Mouse (Mus musculus) kidney, adult 9 months (tissue): Measurements from ENCODE around the gene Lsm2.
A peak's percentile ranks its signal among the peaks of the same experiment; 100 is the strongest.
"Not testable (repeated sequence)": the region's sequence is repeated elsewhere in the genome, so short reads cannot be mapped to it uniquely, and the experiment has no call there.

Experiments
- DNase-seq: peaks from one replicate; pipeline ENCODE4 v3.0.0; 2022

Lsm2 gene

GRCm38 (mm10) chr17:34995192-34995591 lies 13.5 kb downstream of the Lsm2 start:
- not testable (repeated sequence) for DNase-seq

- not testable (repeated sequence) for DNase-seq
Measured at GRCm38 (mm10) chr17:34995927-34996326, 14.3 kb downstream of the Lsm2 start.

- DNase-seq: no peak
Measured at GRCm38 (mm10) chr17:34996411-34997141, 14.9 kb downstream of the Lsm2 start.

DNA sequence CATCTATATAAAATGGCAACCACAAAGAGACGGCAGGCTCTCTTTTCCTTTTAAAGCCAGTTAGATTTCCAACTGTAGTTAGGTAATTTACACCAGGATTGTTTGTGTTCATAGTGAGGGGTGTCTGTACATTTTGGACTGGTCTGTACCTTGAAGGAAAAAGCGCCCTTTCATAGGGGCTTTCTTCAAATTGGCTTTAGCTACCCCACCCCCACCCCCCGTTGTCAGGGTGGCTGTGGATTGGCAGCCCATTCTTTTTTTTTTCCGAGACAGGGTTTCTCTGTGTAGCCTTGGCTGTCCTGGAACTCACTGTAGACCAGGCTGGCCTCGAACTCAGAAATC lies 15.5 kb downstream of the Lsm2 start:
- DNase-seq: no peak

GRCm38 (mm10) chr17:34998526-34999430 lies 17.1 kb downstream of the Lsm2 start:
- no peak for DNase-seq

DNA sequence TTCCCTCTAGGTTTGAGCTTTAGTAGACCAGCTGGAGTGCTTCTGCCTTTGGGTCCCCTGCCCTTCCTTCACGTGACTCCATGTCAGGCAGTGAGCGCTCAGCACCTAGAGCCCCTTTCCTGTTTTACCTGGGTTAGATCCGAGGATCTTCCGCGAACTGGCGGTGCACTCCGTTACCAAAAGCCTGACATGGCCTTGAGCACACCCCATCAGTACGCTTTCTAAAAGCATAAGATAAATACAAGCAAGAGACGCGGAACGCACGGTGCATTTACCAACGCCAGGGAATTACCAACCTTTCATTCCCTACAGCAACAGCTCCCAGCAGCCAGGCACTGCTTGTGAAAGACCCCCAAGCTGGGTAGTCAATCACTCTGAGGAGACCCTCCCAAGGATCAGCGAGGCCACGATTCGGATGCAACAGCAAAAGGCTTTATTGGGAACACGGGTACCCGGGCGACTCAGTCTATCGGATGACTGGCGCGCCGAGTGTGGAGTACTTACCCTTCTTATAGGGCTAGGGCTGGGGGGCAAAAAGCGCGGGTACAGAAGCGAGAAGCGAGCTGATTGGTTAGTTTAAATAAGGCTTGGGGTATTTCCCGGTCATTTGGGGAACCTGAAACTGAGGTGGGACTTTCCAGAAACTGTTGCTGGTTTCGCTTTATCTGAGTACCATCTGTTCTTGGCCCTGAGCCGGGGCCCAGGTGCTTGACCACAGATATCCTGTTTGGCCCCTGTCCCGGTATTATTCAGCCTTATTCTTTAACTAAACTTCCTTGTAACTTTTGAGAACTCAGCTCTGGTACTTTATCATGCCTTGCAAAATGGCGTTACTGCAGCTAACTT lies 18.4 kb downstream of the Lsm2 start:
- DNase-seq: not testable (repeated sequence)

DNA sequence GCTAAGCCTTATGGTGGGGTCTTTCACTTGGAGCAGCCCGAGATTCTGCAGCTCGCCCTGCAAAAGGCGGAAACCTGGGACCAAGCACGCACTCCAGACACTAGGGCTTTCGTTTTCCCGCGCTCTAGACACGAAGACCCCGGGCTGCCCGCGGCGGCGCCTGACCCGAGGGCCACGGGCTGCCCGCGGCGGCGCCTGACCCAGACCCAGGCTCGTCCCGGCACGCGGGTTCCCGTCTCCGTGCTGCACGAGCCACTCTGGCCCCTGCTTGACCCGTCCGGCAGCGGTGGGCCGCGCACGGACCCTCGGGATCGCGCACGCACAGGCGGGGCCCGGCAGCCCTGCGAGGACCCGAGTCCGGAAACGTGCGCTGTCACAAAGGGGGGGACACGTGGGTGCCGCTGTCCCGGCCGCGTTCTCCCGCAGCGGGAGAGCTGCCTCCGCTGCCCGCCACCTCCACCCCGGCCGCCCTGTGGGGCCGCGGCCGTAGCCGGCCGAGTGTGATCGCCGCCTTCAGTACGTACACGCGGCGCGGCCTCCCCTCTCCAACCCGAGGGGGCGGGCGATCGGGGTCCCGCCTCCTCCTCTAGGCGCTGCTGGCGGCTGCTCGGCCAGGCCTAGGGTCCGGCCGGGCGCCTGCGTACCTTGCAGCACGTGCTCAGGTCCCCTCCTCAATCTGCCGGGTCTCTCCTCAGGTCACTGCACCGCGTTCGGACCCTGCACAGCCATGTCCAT lies 19.2 kb downstream of the Lsm2 start, which contains the start of gene Vars:
Gene Vars (plus strand): TSS at position 271 of the 735 bp plus-strand sequence.
- peak; percentile 86 for DNase-seq

DNA sequence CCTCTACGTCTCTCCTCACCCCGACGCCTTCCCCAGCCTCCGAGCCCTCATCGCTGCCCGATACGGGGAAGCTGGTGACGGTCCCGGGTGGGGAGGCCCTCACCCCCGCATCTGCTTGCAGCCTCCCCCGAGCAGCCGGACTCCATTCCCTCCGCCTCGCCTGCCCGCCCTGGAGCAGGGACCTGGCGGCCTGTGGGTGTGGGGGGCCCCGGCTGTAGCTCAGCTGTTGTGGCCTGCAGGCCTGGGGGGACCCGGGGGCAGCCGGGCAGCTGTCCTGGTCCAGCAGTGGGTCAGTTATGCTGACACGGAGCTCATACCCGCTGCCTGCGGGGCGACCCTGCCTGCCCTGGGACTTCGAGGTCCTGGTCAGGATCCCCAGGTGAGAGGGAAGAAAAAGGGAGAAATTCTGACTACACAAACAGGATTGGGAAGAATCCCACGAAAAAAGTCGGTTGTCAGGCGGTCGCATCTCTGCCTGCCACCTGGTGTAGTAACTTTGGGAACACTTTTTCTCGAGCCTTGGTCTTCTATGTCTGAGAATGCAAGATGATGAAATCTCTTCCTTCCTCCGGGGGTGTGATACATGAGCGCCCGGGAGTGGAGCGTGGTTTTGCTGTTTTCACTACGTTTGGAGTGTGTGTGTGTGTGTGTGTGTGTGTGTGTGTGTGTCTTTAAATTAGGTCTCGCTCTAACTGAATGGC lies 19.9 kb downstream of the Lsm2 start:
- DNase-seq: peak; percentile 24

DNA sequence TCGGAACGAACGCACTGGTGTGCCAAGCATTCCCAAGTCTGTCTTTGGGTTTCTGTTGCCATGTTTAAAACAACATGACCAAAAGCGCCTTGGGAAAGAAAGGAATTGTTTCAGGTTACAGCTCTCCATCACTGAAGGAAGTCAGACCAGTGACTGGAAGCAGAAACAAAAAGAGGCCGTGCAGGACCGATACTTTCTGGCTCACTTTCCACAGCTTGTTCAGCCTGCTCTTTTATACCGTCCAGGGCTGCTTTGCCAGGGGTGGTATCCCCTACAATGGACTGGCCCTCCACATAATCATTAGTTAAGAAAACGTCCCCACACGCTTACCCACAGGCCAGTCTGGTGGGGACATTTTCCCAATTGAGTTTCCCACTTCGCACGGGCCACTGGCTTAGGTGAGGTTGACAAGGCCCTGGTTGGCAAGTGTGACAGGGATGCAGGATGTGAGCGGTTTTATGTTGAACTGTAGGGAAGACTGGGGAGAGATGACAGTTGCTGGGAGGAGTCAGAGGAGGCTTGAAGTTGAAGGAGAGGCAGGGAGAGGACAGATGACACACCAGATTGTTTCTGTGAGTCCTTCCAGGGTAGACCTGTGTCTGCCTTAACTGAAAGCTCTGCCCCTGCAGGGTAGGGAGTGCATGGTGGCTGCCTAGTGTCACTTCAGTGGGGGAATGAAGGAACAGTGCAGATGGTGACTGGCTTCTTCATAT lies 20.6 kb downstream of the Lsm2 start:
- no peak for DNase-seq

DNA sequence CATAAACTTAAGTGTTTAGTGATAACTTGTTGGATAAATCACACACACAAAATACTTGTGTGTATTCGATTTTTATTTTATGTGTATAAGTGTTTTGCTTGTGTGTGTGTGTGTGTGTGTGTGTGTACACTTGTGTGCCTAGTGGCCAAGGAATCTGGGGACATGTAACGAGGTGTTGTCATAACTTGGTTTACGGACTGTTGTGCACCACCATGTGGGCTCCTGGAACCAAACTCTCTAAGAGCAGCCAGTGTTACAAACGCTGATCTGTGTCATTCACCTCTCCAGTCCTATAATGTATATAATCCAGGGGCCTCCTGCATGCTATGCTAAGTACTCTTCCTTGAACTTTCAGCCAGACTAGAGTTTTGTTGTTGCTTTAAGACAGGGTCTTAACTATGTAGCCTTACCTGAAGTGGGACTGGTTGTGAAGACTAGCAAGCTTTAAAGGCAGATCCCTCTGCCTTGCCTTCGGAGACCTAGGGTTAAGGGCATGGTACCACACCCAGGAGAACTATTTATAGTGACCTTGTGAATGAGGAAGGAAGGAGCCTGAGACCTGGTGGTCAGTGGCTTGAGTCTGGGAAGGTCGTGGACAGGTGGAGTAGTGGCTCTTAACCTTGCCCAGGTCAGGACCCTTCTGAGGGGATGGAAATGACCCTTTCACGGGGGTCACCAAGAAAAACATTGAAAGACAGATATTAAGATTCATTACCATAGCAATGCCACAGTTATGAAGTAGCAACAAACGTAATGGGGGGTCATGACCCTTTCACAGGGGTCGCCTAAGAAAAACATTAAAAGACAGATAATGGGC lies 21.6 kb downstream of the Lsm2 start:
- no peak for DNase-seq

- no peak for DNase-seq
Measured at GRCm38 (mm10) chr17:35004075-35004717, 22.5 kb downstream of the Lsm2 start.

DNA sequence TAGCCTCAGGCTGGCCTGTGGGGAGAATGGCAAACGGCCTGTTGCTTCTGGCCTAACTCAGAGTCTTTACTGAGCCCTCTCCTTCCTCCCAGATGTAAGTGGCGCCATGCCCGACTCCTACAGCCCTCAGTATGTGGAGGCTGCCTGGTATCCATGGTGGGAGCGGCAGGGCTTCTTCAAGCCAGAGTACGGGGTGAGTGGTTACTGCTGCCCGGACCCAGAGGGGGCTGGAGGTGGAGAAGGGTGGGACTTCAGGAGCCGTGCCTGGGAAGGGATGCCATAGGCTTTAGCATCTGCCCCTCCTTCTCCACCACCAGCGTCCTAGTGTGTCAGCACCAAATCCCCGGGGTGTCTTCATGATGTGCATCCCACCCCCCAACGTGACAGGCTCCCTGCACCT lies 23.5 kb downstream of the Lsm2 start:
- DNase-seq: no peak

DNA sequence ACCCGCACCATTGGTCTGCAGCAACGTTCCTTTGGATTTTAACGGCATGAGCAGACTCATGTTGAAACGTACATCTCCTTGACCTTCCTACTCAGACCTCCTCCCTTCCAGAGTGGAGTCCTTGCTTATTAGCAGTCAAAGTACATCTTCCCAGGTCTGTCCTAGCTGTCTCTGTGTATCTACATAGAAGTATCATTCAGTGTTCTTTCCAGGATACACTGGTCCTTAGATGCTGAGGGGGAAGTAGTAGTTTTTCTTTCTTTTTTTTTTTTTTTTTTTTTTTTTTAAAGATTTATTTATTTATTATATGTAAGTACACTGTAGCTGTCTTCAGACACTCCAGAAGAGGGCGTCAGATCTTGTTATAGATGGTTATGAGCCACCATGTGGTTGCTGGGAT lies 24.2 kb downstream of the Lsm2 start:
- not testable (repeated sequence) for DNase-seq

- DNase-seq: no peak
Measured at GRCm38 (mm10) chr17:35007387-35007991, 25.8 kb downstream of the Lsm2 start.

- no peak for DNase-seq
Measured at GRCm38 (mm10) chr17:35009586-35009985, 27.9 kb downstream of the Lsm2 start.

- no peak for DNase-seq
Measured at GRCm38 (mm10) chr17:35011440-35011839, 29.8 kb downstream of the Lsm2 start.

GRCm38 (mm10) chr17:35012430-35012829 lies 30.8 kb downstream of the Lsm2 start:
- no peak for DNase-seq

GRCm38 (mm10) chr17:35013221-35013620 lies 31.6 kb downstream of the Lsm2 start:
- DNase-seq: no peak

DNA sequence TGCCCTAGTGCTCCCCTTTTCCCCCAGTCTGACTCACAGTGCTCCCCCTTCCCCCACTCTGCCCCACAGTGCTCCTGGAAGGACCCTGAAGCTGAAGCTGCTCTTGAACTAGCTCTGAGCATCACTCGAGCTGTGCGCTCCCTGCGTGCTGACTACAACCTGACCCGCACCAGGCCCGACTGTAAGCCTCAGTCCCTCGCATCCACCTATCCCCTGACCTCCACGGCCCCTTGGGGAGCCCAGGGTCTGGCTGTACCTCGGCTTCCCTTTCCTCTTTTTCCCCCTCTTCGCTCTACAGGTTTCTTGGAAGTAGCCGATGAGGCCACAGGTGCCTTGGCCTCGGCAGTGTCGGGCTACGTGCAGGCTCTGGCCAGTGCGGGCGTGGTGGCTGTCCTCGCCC lies 33.6 kb downstream of the Lsm2 start:
- DNase-seq: no peak
